Mouse (Mus musculus) embryonic fibroblast, embryonic 13.5 days (primary cell): ENCODE data around the gene Ncaph2. TPM values are rescaled to one million over a fixed set of nuclear protein-coding genes. Genes with fewer than 3 reads are reported as not detected.
A peak's percentile ranks its signal among the peaks of the same experiment; 100 is the strongest.

Source experiments
- H3K27ac ChIP-seq: 2 replicates; pipeline ENCODE4 v1.5.1; 2012; ENCODE audit warnings: low read length, control low read depth, inconsistent platforms; ENCODE audit not compliant: insufficient read depth
- H3K4me1 ChIP-seq: 2 replicates; pipeline ENCODE4 v1.6.1; 2011; ENCODE audit warnings: low read length; ENCODE audit not compliant: control insufficient read depth, insufficient read depth
- H3K4me3 ChIP-seq: 2 replicates; pipeline ENCODE4 v1.5.1; 2011; ENCODE audit warnings: mild to moderate bottlenecking, control low read depth, low read length; ENCODE audit not compliant: insufficient read depth
- CTCF ChIP-seq: IDR thresholded peaks from 2 replicates; pipeline ENCODE4 v1.5.1; 2011; ENCODE audit warnings: mild to moderate bottlenecking, control low read depth, low read length, moderate library complexity, borderline replicate concordance; ENCODE audit not compliant: insufficient read depth
- POLR2A ChIP-seq: IDR thresholded peaks from 2 replicates; pipeline ENCODE4 v1.6.1; 2011; ENCODE audit warnings: low read depth, mild to moderate bottlenecking, control low read depth, low read length, moderate library complexity
- polyA plus RNA-seq: library from polyadenylated mRNA; stranded (reverse); fragments of >200 nt; gene quantifications from 2 replicates; pipeline ENCODE4 v1.2.4, GENCODE M21; 2011; ENCODE audit warnings: low read depth; ENCODE audit not compliant: missing spikeins, insufficient read length

The Ncaph2 gene
- polyA plus RNA-seq, 1 experiment, result 94.2 TPM

DNA sequence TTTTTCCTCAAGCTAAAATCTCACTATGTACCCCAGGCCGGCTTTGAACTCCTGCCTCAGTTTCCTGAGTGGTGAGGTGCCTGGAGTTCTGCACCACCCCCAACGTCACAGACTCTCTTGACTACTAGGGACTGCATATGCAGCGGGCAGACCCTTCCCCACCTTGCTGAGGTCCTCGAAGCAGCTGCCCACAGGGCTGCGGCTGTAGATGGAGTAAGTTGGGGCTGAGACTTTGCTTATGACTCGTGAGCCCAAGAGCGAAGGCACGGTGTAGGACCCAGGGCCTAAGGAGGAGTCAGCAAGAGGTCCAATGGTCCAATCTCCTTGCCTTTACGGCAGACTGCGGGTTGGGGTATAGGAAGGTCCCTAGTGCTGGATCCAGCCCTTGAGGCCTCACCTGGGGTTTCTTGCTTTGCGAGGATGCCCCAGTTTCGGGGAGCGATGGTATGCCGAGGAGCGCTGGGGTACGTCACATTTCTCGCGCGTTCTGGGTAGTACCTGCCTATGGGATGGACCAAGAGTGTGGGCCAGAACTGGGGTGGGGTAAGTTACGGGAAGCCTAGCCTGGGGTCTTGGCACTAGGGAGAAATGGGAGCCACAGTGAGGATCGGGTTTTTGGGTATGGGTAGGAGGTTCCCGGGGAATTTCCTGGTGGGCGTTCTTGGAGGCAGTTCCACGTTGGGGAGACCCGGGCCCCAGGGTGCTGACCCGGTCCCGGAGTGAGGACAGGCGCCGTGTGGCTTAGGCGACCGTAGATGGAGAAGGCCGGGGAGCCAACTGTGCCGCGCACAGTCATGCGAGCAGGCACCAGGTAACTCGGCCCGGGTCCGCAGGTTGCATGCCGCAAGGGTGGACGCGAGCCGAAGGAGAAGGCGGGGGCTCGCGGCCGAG is 22.7 kb downstream of the Ncaph2 start:
- Histone ChIP-seq H3K4me3 (peak overlapping the region; percentile 19; the same call in 1 of the 2 replicates), H3K4me1 (no peaks in the 10 kb centered on the region; the same call in 1 of the 2 replicates), H3K27ac (no peak overlapping the region)
- TF ChIP-seq POLR2A, result no peak
- TF ChIP-seq CTCF, result no peak

- Histone ChIP-seq H3K4me1 (no peaks in the 10 kb centered on the region; the same call in 1 of the 2 replicates), H3K4me3 (peak within 1 kb of the TSS; percentile 19), H3K27ac (no peak within 1 kb of the TSS)
- no peak for TF ChIP-seq CTCF
- TF ChIP-seq POLR2A, result no peak
These were observed 23.4 kb downstream of the Ncaph2 start, which contains the start of gene Odf3b for GRCm38 (mm10) chr15:89378831-89379401. TSS of gene Odf3b (minus strand) at chr15:89379282.

- no peaks in the 10 kb centered on the region; the same call in 1 of the 2 replicates for H3K4me1 ChIP-seq
- TF ChIP-seq CTCF, result no peak
- TF ChIP-seq POLR2A, result no peak
- H3K4me3 ChIP-seq, result no peak overlapping the region
- H3K27ac ChIP-seq, result no peak overlapping the region
These were observed 23.9 kb downstream of the Ncaph2 start for GRCm38 (mm10) chr15:89379429-89379828.

- no peaks in the 10 kb centered on the region for H3K4me1 ChIP-seq
- no peak within 1 kb of the TSS for H3K27ac ChIP-seq
- TF ChIP-seq CTCF, result no peak
- no peak for TF ChIP-seq POLR2A
- H3K4me3 ChIP-seq, result no peak within 1 kb of the TSS
These were observed 29.1 kb downstream of the Ncaph2 start, which contains the start of gene Klhdc7b for GRCm38 (mm10) chr15:89384617-89385016. TSS of gene Klhdc7b (plus strand) at chr15:89384917.

DNA sequence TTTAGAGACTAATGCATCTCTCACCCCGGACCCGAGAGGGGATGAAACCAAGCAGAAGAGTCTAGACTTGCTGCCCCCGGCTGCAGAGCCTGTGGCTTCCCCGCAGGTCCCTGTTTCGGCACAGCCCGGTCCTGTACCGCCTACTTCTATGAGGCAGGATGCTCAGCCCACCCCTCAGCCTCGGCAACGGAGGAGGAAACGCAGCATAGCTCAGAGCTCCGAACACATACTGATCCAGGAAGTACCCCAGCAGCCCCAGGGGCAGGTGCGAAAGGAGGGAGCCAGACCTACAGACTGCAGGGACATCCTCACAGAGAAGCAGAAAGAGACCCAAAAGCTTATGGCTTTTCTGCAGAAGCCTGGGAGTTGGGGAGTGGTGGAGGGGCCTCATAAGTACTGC is 31.6 kb downstream of the Ncaph2 start:
- H3K4me1 ChIP-seq, result no peaks in the 10 kb centered on the region
- no peak for TF ChIP-seq CTCF
- TF ChIP-seq POLR2A, result no peak
- H3K27ac ChIP-seq, result no peak overlapping the region
- H3K4me3 ChIP-seq, result no peak overlapping the region

DNA sequence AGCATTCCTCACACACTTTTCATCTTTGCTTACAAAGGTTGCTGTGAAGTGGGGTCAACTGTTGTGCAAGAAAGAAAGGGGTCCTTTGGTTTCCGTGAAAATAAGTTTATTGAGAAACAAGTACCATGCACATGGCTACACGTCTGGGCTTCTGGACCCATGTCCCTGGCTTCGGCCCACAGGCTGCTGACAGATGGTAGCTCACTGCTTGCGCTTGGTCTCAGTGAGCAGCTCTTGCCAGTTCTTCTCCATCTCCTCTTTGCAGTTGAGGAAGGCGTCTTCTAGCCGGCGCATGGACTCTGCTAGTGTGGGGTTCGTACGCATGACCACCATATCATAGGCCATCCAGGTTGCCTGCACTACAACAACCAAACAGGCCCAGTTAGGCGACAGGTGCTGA is 34.6 kb downstream of the Ncaph2 start:
- Histone ChIP-seq H3K27ac (no peak overlapping the region), H3K4me1 (no peaks in the 10 kb centered on the region), H3K4me3 (no peak overlapping the region)
- TF ChIP-seq POLR2A (no peak), CTCF (no peak)

DNA sequence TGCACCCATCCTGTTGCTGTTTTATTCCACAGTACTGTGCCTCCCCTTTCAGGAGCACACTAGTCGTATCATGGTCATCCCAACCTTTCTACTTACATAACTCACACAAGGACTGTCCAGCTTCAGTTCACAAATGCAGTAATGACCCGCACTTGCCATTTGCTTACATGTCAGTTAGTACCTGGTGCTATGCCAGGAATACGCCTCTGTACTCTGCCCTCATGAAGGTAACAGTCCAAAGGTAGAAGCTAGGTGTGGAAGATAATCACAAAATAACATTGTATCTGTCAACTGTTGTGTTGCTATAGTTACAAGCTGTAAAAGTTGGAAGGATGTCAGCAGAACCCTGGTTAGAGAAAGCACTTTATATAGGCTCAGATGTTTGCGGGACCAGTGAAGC is 41.4 kb downstream of the Ncaph2 start:
- H3K4me1 ChIP-seq, result no peaks in the 10 kb centered on the region
- H3K27ac ChIP-seq, result no peak overlapping the region
- TF ChIP-seq POLR2A (no peak), CTCF (no peak)
- H3K4me3 ChIP-seq, result no peak overlapping the region

DNA sequence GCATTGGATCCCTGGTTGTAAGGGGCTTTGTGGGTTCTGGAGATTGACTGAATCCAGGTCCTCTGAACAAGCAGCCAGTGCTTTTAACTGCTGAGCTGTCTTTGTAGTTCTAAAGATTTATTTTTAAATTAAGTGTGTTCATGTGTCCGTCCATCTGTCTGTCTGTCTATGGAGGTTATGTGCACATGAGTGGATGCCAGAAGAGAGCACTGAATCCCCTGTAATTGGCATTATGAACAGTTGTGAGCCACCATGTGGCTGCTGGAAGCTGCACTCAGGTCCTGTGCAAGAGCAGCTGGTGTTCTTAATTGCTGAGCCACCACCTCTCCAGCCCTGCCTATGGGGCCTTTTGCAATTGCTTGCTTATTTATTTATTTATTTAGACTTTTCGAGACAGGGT is 42.6 kb downstream of the Ncaph2 start:
- TF ChIP-seq CTCF (no peak), POLR2A (no peak)
- Histone ChIP-seq H3K4me3 (no peak overlapping the region), H3K4me1 (no peaks in the 10 kb centered on the region), H3K27ac (no peak overlapping the region)

DNA sequence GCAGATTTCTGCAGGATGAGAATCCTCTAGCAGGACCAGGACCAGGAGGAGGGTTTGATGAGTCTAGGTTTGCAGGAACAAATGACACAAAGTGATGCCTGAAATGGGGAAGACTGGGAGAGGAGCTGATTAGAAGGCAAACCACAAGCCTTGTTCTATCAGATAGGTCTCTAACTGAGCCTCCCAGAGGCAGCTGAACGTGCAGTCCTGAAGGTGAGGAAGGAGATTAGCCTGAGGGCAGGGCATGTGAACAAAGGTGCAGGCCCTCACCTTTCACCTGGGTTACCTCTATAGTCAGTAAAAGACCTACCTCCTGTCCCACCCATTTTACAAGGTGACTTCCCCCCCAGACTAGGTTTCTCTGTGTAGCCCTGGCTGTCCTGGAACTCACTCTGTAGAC is 44.2 kb downstream of the Ncaph2 start:
- H3K4me3 ChIP-seq, result no peak overlapping the region
- TF ChIP-seq POLR2A (no peak), CTCF (no peak)
- no peak overlapping the region for H3K27ac ChIP-seq
- H3K4me1 ChIP-seq, result no peaks in the 10 kb centered on the region

DNA sequence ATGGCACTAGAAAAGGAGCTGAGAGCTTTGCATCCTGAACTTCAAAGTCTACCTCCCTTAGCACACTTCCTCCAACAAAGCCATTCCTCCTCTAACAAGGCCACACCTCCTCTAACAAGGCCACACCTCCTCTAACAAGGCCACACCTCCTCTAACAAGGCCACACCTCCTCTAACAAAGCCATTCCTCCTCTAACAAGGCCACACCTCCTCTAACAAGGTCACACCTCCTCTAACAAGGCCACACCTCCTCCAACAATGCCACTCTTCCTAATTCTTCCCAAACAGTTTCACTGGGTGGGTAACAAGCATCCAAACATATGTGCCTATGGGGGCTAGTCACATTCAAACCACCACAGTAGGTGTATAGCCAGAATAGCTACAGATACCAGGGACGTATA is 47.0 kb downstream of the Ncaph2 start:
- TF ChIP-seq CTCF (no peak), POLR2A (no peak)
- Histone ChIP-seq H3K4me3 (no peak overlapping the region), H3K4me1 (no peaks in the 10 kb centered on the region), H3K27ac (no peak overlapping the region)
